Mouse (Mus musculus): ENCODE data around the gene Prdm9. TPM values are rescaled to one million over a fixed set of nuclear protein-coding genes. Genes with fewer than 3 reads are reported as not detected.

Prdm9 gene
- polyA plus RNA-seq, 2 experiments = 1.0 to 2.7 TPM

GRCm38 (mm10) chr17:15518186-15518585, 46.0 kb downstream of the Prdm9 start:
- Histone ChIP-seq H3K27ac (replicated peaks; ENCODE audit: low read depth, low read length) (no peak overlapping the region), H3K4me1 (ENCODE audit: control insufficient read depth, insufficient read depth, low read length) (no peaks in the 10 kb centered on the region), H3K4me2 (replicated peaks; ENCODE audit: low read depth, low read length, severe bottlenecking) (no peak overlapping the region), H3K27me3 (ENCODE audit: control insufficient read depth, insufficient read depth, low read length) (no peaks in the 10 kb centered on the region), H3K36me3 (ENCODE audit: control insufficient read depth, insufficient read depth, low read length) (peaks cover 87% of the 10 kb centered on the region), H3K9me3 (ENCODE audit: control insufficient read depth, low read length) (no peaks in the 10 kb centered on the region), H3K4me3 (replicated peaks; ENCODE audit: low read length) (no peak overlapping the region), H3K9ac (ENCODE audit: low read depth, low read length, severe bottlenecking) (no peak overlapping the region)
- TF ChIP-seq POLR2A (IDR thresholded peaks at IDR 0.05; ENCODE audit: borderline replicate concordance, extremely low read depth, insufficient read depth, insufficient read length) = no peak
- DNase-seq (ENCODE audit: low spot score) (no peak), ATAC-seq (ENCODE audit: low FRiP score, low read depth) (no peak)
- 91% methylated on average over 5 of the region's 5 CpGs for WGBS

DNA sequence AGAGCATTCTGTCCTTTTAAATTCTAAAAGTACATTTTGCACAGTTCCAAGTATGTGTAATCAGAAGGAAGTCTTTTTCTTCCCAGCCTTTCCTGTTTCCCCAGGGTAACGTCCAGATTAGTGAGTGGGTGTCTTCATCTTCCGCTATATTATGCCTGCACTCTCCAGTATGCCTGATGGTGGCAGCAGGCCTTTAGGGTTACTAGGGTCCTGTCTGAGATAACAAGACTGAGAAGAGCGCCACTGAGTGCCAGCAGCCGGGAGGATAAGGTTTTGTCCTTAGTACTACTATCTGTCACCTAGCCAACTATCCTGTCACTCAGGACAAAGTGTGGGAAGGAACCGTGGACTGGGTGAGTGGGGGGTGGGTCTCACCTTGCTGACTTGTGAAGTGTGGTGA, 46.4 kb downstream of the Prdm9 start:
- Histone ChIP-seq H3K27ac (replicated peaks; ENCODE audit: low read depth, low read length) (no peak overlapping the region), H3K9ac (ENCODE audit: low read depth, low read length, severe bottlenecking) (no peak overlapping the region), H3K27me3 (ENCODE audit: control insufficient read depth, insufficient read depth, low read length) (no peaks in the 10 kb centered on the region), H3K4me2 (replicated peaks; ENCODE audit: low read depth, low read length, severe bottlenecking) (no peak overlapping the region), H3K4me3 (replicated peaks; ENCODE audit: low read length) (no peak overlapping the region), H3K36me3 (ENCODE audit: control insufficient read depth, insufficient read depth, low read length) (peaks cover 91% of the 10 kb centered on the region), H3K9me3 (ENCODE audit: control insufficient read depth, low read length) (no peaks in the 10 kb centered on the region), H3K4me1 (ENCODE audit: control insufficient read depth, insufficient read depth, low read length) (no peaks in the 10 kb centered on the region)
- no peak for ATAC-seq (ENCODE audit: low FRiP score, low read depth)
- no peak for TF ChIP-seq POLR2A (IDR thresholded peaks at IDR 0.05; ENCODE audit: borderline replicate concordance, extremely low read depth, insufficient read depth, insufficient read length)
- WGBS = 75% methylated on average over 5 of the region's 5 CpGs
- DNase-seq (ENCODE audit: low spot score) = no peak

DNA sequence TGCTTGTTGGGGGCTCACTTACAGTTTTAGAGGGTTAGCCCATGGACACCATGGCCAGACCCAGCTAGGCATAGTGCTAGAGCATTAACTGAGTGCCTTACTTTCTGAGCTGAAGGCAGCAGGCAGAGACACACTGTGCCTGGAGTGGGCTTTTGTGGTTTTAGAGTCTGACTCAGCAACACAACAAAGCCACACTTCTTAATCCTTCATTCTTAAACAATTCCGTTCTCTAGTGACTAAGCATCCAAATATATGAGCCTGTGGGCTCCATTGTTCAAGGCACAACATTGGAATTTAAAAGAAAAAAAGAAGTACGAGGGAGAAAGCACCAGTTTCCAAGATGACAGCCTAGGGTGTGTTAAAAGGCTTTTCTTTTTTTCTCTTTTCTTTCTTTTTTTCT, 53.5 kb downstream of the Prdm9 start:
- Histone ChIP-seq H3K36me3 (ENCODE audit: control insufficient read depth, insufficient read depth, low read length) (peaks cover 93% of the 10 kb centered on the region), H3K27ac (replicated peaks; ENCODE audit: low read depth, low read length) (no peak overlapping the region), H3K27me3 (ENCODE audit: control insufficient read depth, insufficient read depth, low read length) (no peaks in the 10 kb centered on the region), H3K4me2 (replicated peaks; ENCODE audit: low read depth, low read length, severe bottlenecking) (no peak overlapping the region), H3K4me3 (replicated peaks; ENCODE audit: low read length) (no peak overlapping the region), H3K9ac (ENCODE audit: low read depth, low read length, severe bottlenecking) (no peak overlapping the region), H3K9me3 (ENCODE audit: control insufficient read depth, low read length) (no peaks in the 10 kb centered on the region), H3K4me1 (ENCODE audit: control insufficient read depth, insufficient read depth, low read length) (no peaks in the 10 kb centered on the region)
- TF ChIP-seq POLR2A (IDR thresholded peaks at IDR 0.05; ENCODE audit: borderline replicate concordance, extremely low read depth, insufficient read depth, insufficient read length) = no peak
- no peak for ATAC-seq (ENCODE audit: low FRiP score, low read depth)
- DNase-seq (ENCODE audit: low spot score) = no peak
- WGBS = 95% methylated on average over 2 of the region's 2 CpGs

- WGBS = under 1% methylated on average over 63 of the region's 63 CpGs
- no peaks in the 10 kb centered on the region for H3K9me3 ChIP-seq (ENCODE audit: control insufficient read depth, low read length)
- H3K27me3 ChIP-seq (ENCODE audit: control insufficient read depth, insufficient read depth, low read length) = no peaks in the 10 kb centered on the region
- peak within 1 kb of the TSS; percentile 53; the same call in 1 of the 2 replicates for H3K27ac ChIP-seq (replicated peaks; ENCODE audit: low read depth, low read length)
- peak within 1 kb of the TSS; percentile 97 for H3K4me3 ChIP-seq (replicated peaks; ENCODE audit: low read length)
- TF ChIP-seq POLR2A (IDR thresholded peaks at IDR 0.05; ENCODE audit: borderline replicate concordance, extremely low read depth, insufficient read depth, insufficient read length) = 0 out of 2 replicates have a peak, but pooled peaks have one; percentile 26
- peak; percentile 93 for ATAC-seq (ENCODE audit: low FRiP score, low read depth)
- DNase-seq (ENCODE audit: low spot score) = peak; percentile 98
- H3K36me3 ChIP-seq (ENCODE audit: control insufficient read depth, insufficient read depth, low read length) = peaks cover 29% of the 10 kb centered on the region
- H3K9ac ChIP-seq (ENCODE audit: low read depth, low read length, severe bottlenecking) = peak within 1 kb of the TSS; percentile 83
- H3K4me1 ChIP-seq (ENCODE audit: control insufficient read depth, insufficient read depth, low read length) = peaks cover 24% of the 10 kb centered on the region
- H3K4me2 ChIP-seq (replicated peaks; ENCODE audit: low read depth, low read length, severe bottlenecking) = peak within 1 kb of the TSS; percentile 78
These were observed 64.3 kb downstream of the Prdm9 start, which contains the start of the genes Psmb1 and Tbp for GRCm38 (mm10) chr17:15499656-15500394. Psmb1 (minus strand) TSS chr17:15499751. Tbp (plus strand) TSS chr17:15499888.

DNA sequence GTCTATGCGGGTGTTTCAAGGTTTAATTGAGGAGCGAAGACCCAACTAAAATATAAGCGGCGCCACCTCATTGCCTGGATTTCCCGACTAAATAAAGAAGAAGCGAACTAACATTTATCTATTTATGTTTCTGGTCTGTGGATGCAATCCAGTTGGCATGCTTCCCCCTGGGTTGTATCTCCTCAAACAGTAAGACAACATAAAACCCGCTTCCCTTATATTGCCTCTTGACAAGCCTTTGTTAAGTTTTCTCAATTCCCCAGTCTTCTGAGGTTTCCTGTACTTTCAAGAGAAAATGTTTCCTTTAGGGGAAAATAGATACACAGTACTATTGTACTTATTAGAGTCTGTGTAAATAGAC, 65.4 kb downstream of the Prdm9 start:
- no peak overlapping the region for H3K9ac ChIP-seq (ENCODE audit: low read depth, low read length, severe bottlenecking)
- no peaks in the 10 kb centered on the region for H3K9me3 ChIP-seq (ENCODE audit: control insufficient read depth, low read length)
- no peak for DNase-seq (ENCODE audit: low spot score)
- H3K4me2 ChIP-seq (replicated peaks; ENCODE audit: low read depth, low read length, severe bottlenecking) = peak overlapping the region; percentile 78
- H3K4me3 ChIP-seq (replicated peaks; ENCODE audit: low read length) = peak overlapping the region; percentile 97
- no peak for ATAC-seq (ENCODE audit: low FRiP score, low read depth)
- H3K4me1 ChIP-seq (ENCODE audit: control insufficient read depth, insufficient read depth, low read length) = peaks cover 24% of the 10 kb centered on the region
- no peaks in the 10 kb centered on the region for H3K27me3 ChIP-seq (ENCODE audit: control insufficient read depth, insufficient read depth, low read length)
- no peak overlapping the region for H3K27ac ChIP-seq (replicated peaks; ENCODE audit: low read depth, low read length)
- peaks cover 28% of the 10 kb centered on the region for H3K36me3 ChIP-seq (ENCODE audit: control insufficient read depth, insufficient read depth, low read length)
- 54% methylated on average over 7 of the region's 7 CpGs for WGBS
- no peak for TF ChIP-seq POLR2A (IDR thresholded peaks at IDR 0.05; ENCODE audit: borderline replicate concordance, extremely low read depth, insufficient read depth, insufficient read length)

Measured in limb, embryonic 14.5 days (tissue).